ENCODE assay signal across 8 mouse cellular contexts in genomic region chr6:97535763-97536445, GRCm38 (mm10).
DNase-seq lines count a peak whose midpoint lies in the region; ATAC-seq lines count a peak whose summit lies in the region.

No protein-coding gene starts in this region.

- peak; percentile 85 for ATAC-seq in cerebellum, adult (ENCODE audit: insufficient number of reproducible peaks, low FRiP score, low TSS enrichment)

- peak; percentile 21 for DNase-seq in gastrocnemius, postnatal 14 days
- no peak for DNase-seq in gastrocnemius, postnatal 25 days
- peak; percentile 20 to 29 for DNase-seq in frontal cortex, postnatal 14 days (ENCODE audit: low spot score in 2 of 2)
- DNase-seq in left cerebral cortex, postnatal 14 days (ENCODE audit: low spot score in 2 of 2) = peak; percentile 31 to 38
- no peak for DNase-seq in adrenal gland, postnatal 4 days (ENCODE audit: low spot score in 2 of 2)
- DNase-seq in natural killer cell, adult 2 months (ENCODE audit: low spot score in 2 of 2) = no peak
- no peak for DNase-seq in adrenal gland, adult 18-20 months (ENCODE audit: low spot score in 2 of 2)

- intact Hi-C loops in gastrocnemius, postnatal 14 days (cut with DNase I; ENCODE audit: low total_unique reads) = loop anchor here (10.0 kb wide), 1 partner anchor 199 kb away; no protein-coding TSS in a partner anchor
- intact Hi-C loops in left cerebral cortex, postnatal 14 days (cut with DNase I) = no loop called here

Comparison
In these comparisons a context has a peak if more than half of its experiments do, and no peak if none do; other contexts are left out.
1. DNase-seq: peak in gastrocnemius, postnatal 14 days (single experiment), frontal cortex, postnatal 14 days (2 of 2) and left cerebral cortex, postnatal 14 days (2 of 2); none in gastrocnemius, postnatal 25 days (single experiment), adrenal gland, postnatal 4 days (0 of 2), natural killer cell, adult 2 months (0 of 2) and adrenal gland, adult 18-20 months (0 of 2).